Comparison of ENCODE assay signal across 7 mouse cellular contexts in genomic region chr11:98940776-98941175, GRCm38 (mm10). TPM values are rescaled to one million over a fixed set of nuclear protein-coding genes. Genes with fewer than 3 reads are reported as not detected.
A peak's percentile ranks its signal among the peaks of the same experiment; 100 is the strongest.
DNase-seq lines count a peak whose midpoint lies in the region; ATAC-seq and TF ChIP-seq lines count a peak whose summit lies in the region.

No protein-coding gene starts in this region.

- H3K4me3 ChIP-seq in megakaryocyte, embryonic 14.5 days (replicated peaks), result peak overlapping the region; percentile 93
- peak overlapping the region; percentile 23; the same call in 1 of the 2 replicates for H3K4me3 ChIP-seq in embryonic fibroblast, embryonic 13.5 days (ENCODE audit: insufficient read depth, low read length)
- no peak overlapping the region; the same call in 1 of the 2 replicates for H3K4me3 ChIP-seq in hindbrain, embryonic 16.5 days (ENCODE audit: low read length)
- no peak overlapping the region; the same call in 1 of the 2 replicates for H3K4me3 ChIP-seq in midbrain, embryonic 14.5 days (replicated peaks; ENCODE audit: low read depth, low read length)

- peak overlapping the region; percentile 16; the same call in 1 of the 2 replicates for H3K9ac ChIP-seq in hindbrain, embryonic 16.5 days (ENCODE audit: low read depth, low read length)
- 0 out of 2 replicates have a peak overlapping the region, but pooled peaks have one; percentile 64 for H3K9ac ChIP-seq in midbrain, embryonic 14.5 days (replicated peaks; ENCODE audit: low read length)

- H3K4me2 ChIP-seq in hindbrain, embryonic 16.5 days (ENCODE audit: low read length), result peak overlapping the region; percentile 83
- peak overlapping the region; percentile 74 for H3K4me2 ChIP-seq in midbrain, embryonic 14.5 days (ENCODE audit: low read length)

- peak overlapping the region; percentile 90 for H3K27ac ChIP-seq in embryonic fibroblast, embryonic 13.5 days (ENCODE audit: insufficient read depth, low read length)
- no peak overlapping the region for H3K27ac ChIP-seq in hindbrain, embryonic 16.5 days (ENCODE audit: low read depth, low read length)
- H3K27ac ChIP-seq in midbrain, embryonic 14.5 days (replicated peaks; ENCODE audit: low read depth, low read length), result no peak overlapping the region

- no peak for TF ChIP-seq POLR2A in embryonic fibroblast, embryonic 13.5 days (IDR thresholded peaks at IDR 0.05; ENCODE audit: low read depth, low read length)

- H3K36me3 ChIP-seq in megakaryocyte, embryonic 14.5 days (replicated peaks; ENCODE audit: low read length), result no peaks in the 10 kb centered on the region
- H3K36me3 ChIP-seq in hindbrain, embryonic 16.5 days (ENCODE audit: control insufficient read depth, insufficient read depth, low read length), result no peaks in the 10 kb centered on the region
- no peaks in the 10 kb centered on the region for H3K36me3 ChIP-seq in midbrain, embryonic 14.5 days (ENCODE audit: control insufficient read depth, insufficient read depth, low read length)

- H3K4me1 ChIP-seq in megakaryocyte, embryonic 14.5 days, result peaks cover 97% of the 10 kb centered on the region
- peaks cover 23% of the 10 kb centered on the region for H3K4me1 ChIP-seq in embryonic fibroblast, embryonic 13.5 days (ENCODE audit: control insufficient read depth, insufficient read depth, low read length)
- peaks cover 73% of the 10 kb centered on the region for H3K4me1 ChIP-seq in hindbrain, embryonic 16.5 days (ENCODE audit: control insufficient read depth, insufficient read depth, low read depth, low read length)
- peaks cover 47% of the 10 kb centered on the region for H3K4me1 ChIP-seq in midbrain, embryonic 14.5 days (ENCODE audit: control insufficient read depth, insufficient read depth, low read length)

- no peak for DNase-seq in midbrain, embryonic 14.5 days
- no peak for DNase-seq in layer of hippocampus, adult 11-12 months (ENCODE audit: low spot score)
- DNase-seq in spleen, adult 12 weeks (ENCODE audit: low spot score), result no peak

- no peak for TF ChIP-seq CTCF in embryonic fibroblast, embryonic 13.5 days (IDR thresholded peaks at IDR 0.05; ENCODE audit: borderline replicate concordance, insufficient read depth, low read length)

- ATAC-seq in megakaryocyte, adult 5-6 weeks (ENCODE audit: poor library complexity, severe bottlenecking), result no peak
- ATAC-seq in hindbrain, embryonic 16.5 days, result no peak
- ATAC-seq in midbrain, embryonic 14.5 days (ENCODE audit: low FRiP score, low TSS enrichment), result no peak

- no peaks in the 10 kb centered on the region for H3K9me3 ChIP-seq in megakaryocyte, embryonic 14.5 days
- H3K9me3 ChIP-seq in hindbrain, embryonic 16.5 days (ENCODE audit: control insufficient read depth, low read length), result no peaks in the 10 kb centered on the region
- H3K9me3 ChIP-seq in midbrain, embryonic 14.5 days (ENCODE audit: control insufficient read depth, low read length), result no peaks in the 10 kb centered on the region

- WGBS in hindbrain, embryonic 16.5 days, result 32% methylated on average over 3 of the region's 3 CpGs
- WGBS in midbrain, embryonic 14.5 days, result 41% methylated on average over 3 of the region's 3 CpGs

- H3K27me3 ChIP-seq in megakaryocyte, embryonic 14.5 days (replicated peaks), result peaks cover 100% of the 10 kb centered on the region
- no peaks in the 10 kb centered on the region for H3K27me3 ChIP-seq in hindbrain, embryonic 16.5 days (replicated peaks; ENCODE audit: control insufficient read depth, insufficient read depth, low read length)
- 0 out of 2 replicates have a peak, but pooled peaks cover 6% of the 10 kb centered on the region for H3K27me3 ChIP-seq in midbrain, embryonic 14.5 days (ENCODE audit: control insufficient read depth, insufficient read depth, low read length)

RNA-seq across cellular contexts. Expression of gene Rara, which starts 13.2 kb away (rescaled TPM):
- polyA plus RNA-seq in megakaryocyte, embryonic 14.5 days (2012; ENCODE audit: insufficient read depth, low replicate concordance), result 11.8 and 25.3 TPM in 2 replicates
- 124 and 125 TPM in 2 replicates for total RNA-seq in megakaryocyte, adult 5-6 weeks (2015)
- total RNA-seq in megakaryocyte, adult 5-6 weeks (2017), result 38.8 and 43.3 TPM in 2 replicates
- 26.8 and 28.2 TPM in 2 replicates for polyA plus RNA-seq in embryonic fibroblast, embryonic 13.5 days (2011; ENCODE audit: insufficient read length, low read depth, missing spikeins)
- 12.1 and 16.7 TPM in 2 replicates for polyA plus RNA-seq in hindbrain, embryonic 16.5 days (2015; fragmentation: Nextera tagmentation; extraction: Ambion mirVana)
- 8.8 and 11.0 TPM in 2 replicates for polyA plus RNA-seq in midbrain, embryonic 14.5 days (2014; fragmentation: Nextera tagmentation; extraction: Ambion mirVana)

RNA-seq across cellular contexts. Expression of gene Cdc6, which starts 33.2 kb away (rescaled TPM):
- 0.44 TPM in 1 of 2 replicates, not detected in the other for polyA plus RNA-seq in megakaryocyte, embryonic 14.5 days (2012; ENCODE audit: insufficient read depth, low replicate concordance)
- total RNA-seq in megakaryocyte, adult 5-6 weeks (2015), result 26.4 and 31.3 TPM in 2 replicates
- total RNA-seq in megakaryocyte, adult 5-6 weeks (2017), result 26.5 and 27.5 TPM in 2 replicates
- 7.4 and 11.8 TPM in 2 replicates for polyA plus RNA-seq in embryonic fibroblast, embryonic 13.5 days (2011; ENCODE audit: insufficient read length, low read depth, missing spikeins)
- polyA plus RNA-seq in hindbrain, embryonic 16.5 days (2015; fragmentation: Nextera tagmentation; extraction: Ambion mirVana), result 4.6 and 6.3 TPM in 2 replicates
- 2.5 and 5.6 TPM in 2 replicates for polyA plus RNA-seq in midbrain, embryonic 14.5 days (2014; fragmentation: Nextera tagmentation; extraction: Ambion mirVana)

RNA-seq across cellular contexts. Expression of gene Gjd3, which starts 42.0 kb away (rescaled TPM):
- polyA plus RNA-seq in megakaryocyte, embryonic 14.5 days (2012; ENCODE audit: insufficient read depth, low replicate concordance), result not detected in 2 replicates
- total RNA-seq in megakaryocyte, adult 5-6 weeks (2015), result not detected in 2 replicates
- total RNA-seq in megakaryocyte, adult 5-6 weeks (2017), result not detected in 2 replicates
- not detected in 2 replicates for polyA plus RNA-seq in embryonic fibroblast, embryonic 13.5 days (2011; ENCODE audit: insufficient read length, low read depth, missing spikeins)
- 2.0 and 3.0 TPM in 2 replicates for polyA plus RNA-seq in hindbrain, embryonic 16.5 days (2015; fragmentation: Nextera tagmentation; extraction: Ambion mirVana)
- 0.70 and 2.0 TPM in 2 replicates for polyA plus RNA-seq in midbrain, embryonic 14.5 days (2014; fragmentation: Nextera tagmentation; extraction: Ambion mirVana)

Comparison
In these comparisons a context has a peak if more than half of its experiments do, and no peak if none do; other contexts are left out.
1. H3K4me3 ChIP-seq: peak in megakaryocyte, embryonic 14.5 days (single experiment) and embryonic fibroblast, embryonic 13.5 days (single experiment); none in hindbrain, embryonic 16.5 days (single experiment) and midbrain, embryonic 14.5 days (single experiment).